Mouse (Mus musculus) embryonic stem cell, embryonic (primary cell): Measurements from ENCODE around the gene Slc13a4.

Experiments
- CTCF ChIA-PET, 4 experiments: fragments of 300-600 bp in 2 of 4; fragments of 350-600 bp in 2 of 4; sonication (Branson Sonifier 250); formaldehyde crosslinking; loops; one replicate each; lab custom pipeline; 2022; ENCODE audit warnings: inconsistent platforms in 2 of 4; lab: Charles Lee
- POLR2A ChIA-PET, 4 experiments: fragments of 300-600 bp in 2 of 4; fragments of 350-600 bp in 2 of 4; sonication (Branson Sonifier 250); formaldehyde crosslinking; loops; one replicate each; lab custom pipeline; 2022; ENCODE audit warnings: antibody characterized with exemption in 4 of 4, inconsistent platforms in 1 of 4; lab: Charles Lee

Gene Slc13a4

DNA sequence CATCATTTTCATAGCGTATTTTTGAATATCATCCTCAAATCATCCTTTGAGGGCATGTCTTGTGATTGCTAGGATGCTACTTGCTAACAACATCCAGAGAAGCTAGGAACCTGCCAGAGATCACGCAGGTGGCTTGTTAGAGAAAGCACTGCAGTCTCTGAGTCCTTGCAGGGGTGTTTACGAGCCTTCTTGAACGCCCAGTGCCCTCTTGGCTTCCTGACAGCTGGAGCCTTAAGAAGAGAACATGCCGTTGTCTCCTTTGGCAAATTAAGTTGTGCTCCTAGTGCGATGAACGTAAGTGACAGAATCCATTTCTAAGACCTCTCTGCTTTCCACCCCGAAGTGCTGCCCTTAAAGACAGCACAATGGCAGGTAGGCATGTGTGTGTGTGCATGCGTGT, 16.4 kb upstream of the Slc13a4 start:
- ChIA-PET CTCF (no interaction called here), POLR2A (interaction anchor here in 1 of 4 experiments (0.6 kb wide), 1 partner anchor 91 kb away, joined by 4 read pairs; no protein-coding TSS in a partner anchor)

DNA sequence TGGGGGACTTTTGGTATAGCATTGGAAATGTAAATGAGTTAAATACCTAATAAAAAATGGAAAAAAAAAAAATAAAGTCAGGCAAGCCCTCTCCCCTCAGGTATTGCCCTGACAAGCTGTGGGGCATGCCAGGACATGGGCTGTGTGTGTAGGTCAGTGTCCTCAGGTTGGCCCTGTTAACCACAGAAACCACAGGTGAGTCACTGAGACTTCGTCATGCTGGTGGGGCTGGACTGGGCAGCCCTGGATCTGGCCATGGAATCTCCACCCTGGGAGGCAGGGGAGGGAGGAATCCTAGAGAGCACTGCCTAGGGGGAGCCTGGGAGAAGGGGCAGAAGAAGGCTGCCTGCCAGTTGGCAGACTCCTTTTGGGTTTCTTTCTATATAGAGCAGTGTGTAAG, 15.1 kb upstream of the Slc13a4 start:
- CTCF ChIA-PET = no interaction called here
- POLR2A ChIA-PET = no interaction called here

DNA sequence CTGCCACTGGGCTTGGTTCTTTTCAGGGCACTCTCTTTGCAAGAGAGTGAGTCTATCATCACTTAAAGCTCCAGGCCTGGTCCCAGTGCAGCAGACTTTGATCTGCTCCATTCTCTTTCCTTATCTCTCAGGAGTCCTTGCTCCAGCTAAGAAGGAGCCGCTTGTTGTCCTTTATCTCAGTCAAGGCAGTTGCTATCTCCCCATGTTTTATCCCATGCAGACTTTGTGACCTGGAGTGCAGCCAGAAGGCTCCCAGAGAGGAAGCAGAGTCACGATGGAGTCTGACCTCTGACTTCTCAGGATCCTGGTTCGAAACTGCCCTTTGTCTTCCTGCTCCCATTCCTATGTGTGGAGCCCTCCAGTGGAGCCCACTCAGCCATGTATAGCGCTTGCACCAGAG, 13.2 kb upstream of the Slc13a4 start:
- POLR2A ChIA-PET = no interaction called here
- CTCF ChIA-PET = no interaction called here

DNA sequence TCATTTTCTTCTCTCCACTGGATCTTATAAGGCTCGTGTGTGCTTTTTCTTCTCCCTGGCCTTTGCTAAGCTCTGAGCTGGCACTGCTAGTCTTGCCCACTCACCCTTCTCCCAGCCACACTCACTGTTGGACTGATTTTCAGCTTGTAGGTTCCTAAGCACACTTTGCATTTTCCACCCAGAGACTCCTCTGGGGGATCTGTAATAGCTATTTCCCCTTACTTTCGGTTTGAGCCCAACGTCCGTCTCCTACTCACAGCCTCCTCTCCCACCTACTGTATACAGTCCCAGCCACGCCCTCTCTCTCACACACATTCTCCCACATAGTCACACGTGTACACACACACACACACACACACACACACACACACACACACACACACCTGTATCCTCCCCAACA, 11.9 kb upstream of the Slc13a4 start:
- ChIA-PET POLR2A (no interaction called here), CTCF (interaction anchor here in 2 of 4 experiments (1.2 to 1.4 kb wide), 2 partner anchors 14 to 60 kb away, joined by 3 to 5 read pairs; no protein-coding TSS in a partner anchor)

DNA sequence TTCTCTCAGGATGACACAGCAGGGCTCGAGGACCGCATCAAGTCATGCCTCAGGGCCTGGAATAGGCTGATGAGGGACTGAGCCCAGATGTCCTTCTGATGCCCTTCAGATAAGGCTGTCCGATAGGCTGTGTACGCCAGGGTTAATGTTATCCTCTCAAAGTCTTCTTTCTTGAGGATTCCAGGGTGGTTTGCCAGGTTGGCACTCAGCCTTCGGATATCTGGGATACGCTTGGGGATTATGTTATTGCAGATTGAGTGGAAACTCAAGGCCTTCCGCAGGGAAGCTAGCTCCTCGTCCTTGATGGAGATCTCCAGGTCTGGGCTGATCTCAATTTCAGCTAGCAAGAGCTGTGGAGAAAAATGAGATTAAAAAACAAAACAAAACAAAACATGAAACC, 5.6 kb upstream of the Slc13a4 start:
- POLR2A ChIA-PET = interaction anchor here in 1 of 4 experiments (0.7 kb wide), 1 partner anchor 55 kb away, joined by 7 read pairs; no protein-coding TSS in a partner anchor
- CTCF ChIA-PET = no interaction called here

DNA sequence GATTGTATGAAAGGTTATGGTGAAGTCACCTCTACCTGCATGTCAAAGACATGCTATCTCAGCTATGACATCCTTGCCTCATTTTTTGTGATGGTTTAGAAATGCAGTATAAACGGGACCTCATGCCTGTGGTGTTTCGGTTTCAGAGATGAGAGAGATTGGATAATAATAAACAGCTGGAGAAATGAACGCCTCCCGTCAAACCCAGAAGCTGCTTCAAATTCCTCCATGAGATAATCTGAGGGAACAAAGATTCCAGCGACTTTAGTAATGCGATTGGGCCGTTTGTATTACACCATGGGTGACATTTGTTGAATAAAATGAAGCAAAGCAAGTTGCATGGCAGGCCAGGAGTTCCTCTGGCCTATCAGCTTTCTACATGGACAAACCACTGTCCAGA, 1.5 kb upstream of the Slc13a4 start:
- CTCF ChIA-PET = no interaction called here
- POLR2A ChIA-PET = interaction anchor here in 1 of 4 experiments (0.7 kb wide), 2 partner anchors 18 to 144 kb away, joined by 3 to 5 read pairs; no protein-coding TSS in a partner anchor

DNA sequence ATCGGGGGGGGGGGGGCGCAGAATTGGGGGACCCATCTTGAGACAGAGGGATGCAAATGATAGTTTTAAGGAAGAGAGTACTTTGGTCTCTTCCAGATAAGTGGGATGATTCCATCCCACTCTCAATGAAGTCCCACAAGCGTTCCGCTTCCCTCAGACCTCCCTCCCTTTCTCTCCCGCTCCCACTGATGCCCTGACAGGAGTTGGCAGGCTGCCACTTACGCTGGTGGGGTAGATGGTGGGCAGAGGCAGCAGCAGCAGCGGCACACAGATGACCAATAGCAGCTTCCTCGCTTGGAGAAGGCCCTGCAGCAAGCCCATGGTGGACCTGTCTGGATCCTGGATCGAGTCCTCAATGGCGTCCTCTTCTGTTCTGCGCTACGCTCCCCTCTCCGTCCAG, 795 bp downstream of the Slc13a4 start:
- ChIA-PET POLR2A (interaction anchor here in 1 of 4 experiments (0.6 to 1.7 kb wide), 3 partner anchors 21 to 671 kb away, joined by 3 to 4 read pairs (median 4); no protein-coding TSS in a partner anchor), CTCF (interaction anchor here in 1 of 4 experiments (0.9 kb wide), 1 partner anchor 73 kb away, joined by 3 read pairs; no protein-coding TSS in a partner anchor)

DNA sequence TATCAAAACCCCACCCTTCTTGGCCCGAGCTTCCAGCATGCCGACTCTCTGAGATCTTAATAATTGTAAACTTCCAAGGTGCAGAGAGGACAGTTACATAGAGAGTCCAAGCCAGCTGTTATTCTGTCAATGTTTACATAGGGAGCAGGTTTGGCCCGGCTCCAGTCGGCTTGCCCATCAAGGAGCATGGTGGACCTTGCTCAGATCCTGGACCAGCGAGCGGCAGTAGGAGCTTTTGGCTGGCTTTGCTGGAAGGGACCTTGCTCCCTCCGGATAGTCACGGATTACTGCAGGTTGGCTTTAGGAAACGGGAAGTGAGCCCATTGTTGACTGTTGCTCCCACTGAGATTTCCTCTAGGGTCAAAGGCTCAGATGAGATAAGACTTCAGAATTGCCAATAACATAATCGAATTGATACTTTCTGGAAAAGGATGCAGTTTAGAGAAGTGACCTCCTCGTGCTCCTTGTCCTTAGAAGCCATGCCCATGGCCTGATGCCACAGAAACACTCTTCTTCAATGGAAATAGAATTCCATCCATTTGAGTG, 4.5 kb downstream of the Slc13a4 start:
- POLR2A ChIA-PET = no interaction called here
- CTCF ChIA-PET = no interaction called here

DNA sequence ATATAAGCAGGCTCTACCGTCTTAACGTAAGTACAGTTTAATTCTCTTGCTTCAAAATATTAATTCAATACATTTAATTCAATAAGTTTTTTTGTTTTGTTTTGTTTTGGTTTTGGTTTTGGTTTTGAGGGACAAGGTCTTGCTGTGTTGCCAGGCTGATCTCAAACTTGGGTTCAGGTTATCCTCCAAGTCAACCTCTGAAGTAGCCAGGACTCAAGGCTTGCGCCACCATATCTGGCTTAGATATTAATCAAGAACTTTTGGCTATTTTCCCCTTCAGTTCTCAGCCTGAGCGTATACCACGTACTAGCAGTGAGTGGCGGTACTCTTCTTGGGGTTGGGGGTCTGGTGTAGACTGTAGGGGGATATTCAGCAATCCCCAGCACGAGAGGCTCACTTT, 5.3 kb downstream of the Slc13a4 start:
- CTCF ChIA-PET = no interaction called here
- POLR2A ChIA-PET = no interaction called here

DNA sequence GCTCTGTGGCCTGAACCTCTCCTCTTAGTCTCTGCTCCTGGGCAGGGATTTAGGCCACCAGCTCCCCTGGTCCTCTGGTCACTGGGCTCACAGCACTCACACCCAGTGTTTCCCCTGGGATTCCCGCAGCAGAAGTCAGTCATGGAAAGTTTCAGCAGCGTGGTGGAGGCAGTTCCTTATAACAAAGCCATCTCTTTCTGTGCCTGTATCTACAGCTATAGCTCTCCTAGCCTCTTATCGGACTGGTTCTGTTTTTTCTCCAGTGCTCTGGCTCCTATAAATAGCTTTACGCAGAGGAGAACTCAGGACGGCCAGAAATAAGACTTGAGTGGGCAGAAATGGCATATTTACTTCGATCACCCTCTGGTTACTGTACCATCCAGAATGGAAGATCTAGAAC, 9.6 kb downstream of the Slc13a4 start:
- CTCF ChIA-PET = interaction anchor here in 1 of 4 experiments (0.6 kb wide), 1 partner anchor 270 kb away, joined by 4 read pairs; no protein-coding TSS in a partner anchor
- POLR2A ChIA-PET = interaction anchor here in 3 of 4 experiments (0.5 to 1.9 kb wide), 4 partner anchors 10 to 56 kb away, joined by 3 to 5 read pairs (median 4); no protein-coding TSS in a partner anchor

DNA sequence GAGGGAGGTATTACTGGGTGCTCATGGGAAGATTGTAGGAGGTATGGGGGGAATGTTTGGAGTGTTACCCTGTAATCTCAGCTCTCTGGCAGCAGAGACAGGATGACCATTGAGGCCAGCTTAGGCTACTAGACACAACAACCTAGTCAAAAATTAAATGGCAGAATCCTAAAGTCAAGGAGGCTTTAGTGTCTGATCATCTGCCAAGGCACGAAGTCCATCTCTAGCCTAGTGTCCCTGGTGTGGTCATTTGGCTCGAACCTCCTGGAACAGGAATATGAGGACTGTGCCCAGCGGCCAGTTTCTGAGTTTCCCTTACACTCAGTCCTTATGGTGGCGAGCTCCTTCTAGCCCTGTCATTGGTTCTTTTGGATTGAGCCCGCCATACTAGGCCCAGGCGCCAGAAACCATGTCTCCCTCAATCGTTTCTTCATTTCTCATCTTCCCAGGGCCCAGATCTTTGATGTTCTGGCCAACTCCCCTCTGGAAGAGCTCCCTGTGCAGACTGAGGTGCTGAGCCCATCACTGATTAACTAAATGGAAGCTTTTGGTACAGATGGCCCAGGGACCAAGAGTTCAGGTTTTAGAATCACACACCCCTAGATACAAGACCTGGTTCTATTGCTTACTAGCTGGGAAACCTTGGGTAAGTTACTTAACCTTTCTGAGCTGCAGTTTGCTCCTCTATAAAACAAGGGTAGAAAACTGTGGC, 10.3 kb downstream of the Slc13a4 start:
- ChIA-PET POLR2A (interaction anchor here in 3 of 4 experiments (0.5 to 1.9 kb wide), 4 partner anchors 9 to 56 kb away, joined by 3 to 5 read pairs (median 4); no protein-coding TSS in a partner anchor), CTCF (interaction anchor here in 1 of 4 experiments (0.6 kb wide), 1 partner anchor 271 kb away, joined by 4 read pairs; no protein-coding TSS in a partner anchor)

DNA sequence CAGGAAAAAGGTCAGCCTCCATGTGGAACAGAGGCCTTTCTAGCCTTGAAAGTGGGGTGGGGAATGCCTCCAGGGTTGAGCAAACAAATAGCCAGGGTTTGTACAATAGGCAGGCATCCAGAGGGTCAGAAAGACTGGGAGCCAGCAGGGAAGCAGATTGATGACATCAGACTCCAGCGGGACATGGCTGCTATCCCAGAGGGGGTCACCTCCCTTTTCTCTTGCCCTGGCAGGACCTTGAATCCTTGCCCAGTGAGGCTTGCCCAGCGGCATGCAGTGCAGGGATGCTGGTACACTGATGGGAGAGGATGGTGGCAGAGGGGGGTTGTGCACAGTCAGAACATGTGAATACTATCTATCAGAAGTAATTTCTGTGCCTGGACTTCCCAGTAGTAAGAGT, 10.9 kb downstream of the Slc13a4 start:
- CTCF ChIA-PET = no interaction called here
- POLR2A ChIA-PET = interaction anchor here in 1 of 4 experiments (1.4 kb wide), 1 partner anchor 57 kb away, joined by 3 read pairs; no protein-coding TSS in a partner anchor

DNA sequence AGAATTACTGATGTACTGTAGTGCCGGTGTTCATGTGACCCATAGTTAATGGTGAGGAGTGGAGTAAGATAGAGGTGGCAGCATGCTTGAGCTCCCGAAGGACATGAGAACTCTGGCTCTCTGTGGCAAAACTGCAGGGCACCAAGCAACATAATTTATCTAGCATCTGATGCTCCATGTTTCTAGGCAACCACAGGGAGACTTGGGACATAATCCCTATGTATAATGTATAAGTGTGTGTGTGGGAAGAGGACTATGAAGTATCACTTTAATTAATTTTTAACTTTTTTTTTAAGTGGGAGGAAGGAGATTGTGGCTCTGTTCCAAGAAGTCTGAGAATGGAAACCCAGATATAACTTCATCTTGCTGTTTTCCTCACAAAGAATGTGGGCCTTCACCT, 13.0 kb downstream of the Slc13a4 start:
- CTCF ChIA-PET = no interaction called here
- POLR2A ChIA-PET = interaction anchor here in 1 of 4 experiments (1.3 kb wide), 1 partner anchor 161 kb away, joined by 3 read pairs; the partner anchor contains the start of gene Cnot4

DNA sequence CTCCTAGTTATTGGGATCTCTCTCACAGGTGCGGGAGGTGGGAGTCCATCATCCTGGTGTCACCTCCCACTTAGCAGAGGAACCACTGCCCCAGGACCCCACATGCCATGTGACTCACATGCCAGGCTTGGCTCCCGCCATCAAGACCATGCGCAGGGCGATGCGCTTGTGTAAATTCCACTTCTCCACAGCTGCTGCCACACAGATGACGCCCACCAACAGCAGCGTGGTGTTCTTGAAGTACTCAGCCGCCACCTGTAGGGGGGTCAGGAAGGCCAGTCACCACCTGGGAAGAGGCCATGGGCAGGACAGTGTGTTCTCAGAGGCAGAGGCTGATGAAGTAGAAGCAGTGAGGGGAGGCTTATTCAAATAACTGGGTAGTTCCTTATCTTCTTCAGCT, 18.3 kb downstream of the Slc13a4 start:
- ChIA-PET POLR2A (interaction anchor here in 2 of 4 experiments (1.1 to 1.5 kb wide), 2 partner anchors 10 kb away, joined by 3 to 4 read pairs; no protein-coding TSS in a partner anchor), CTCF (interaction anchor here in 2 of 4 experiments (0.8 to 1.3 kb wide), 2 partner anchors 44 to 45 kb away, joined by 3 read pairs; no protein-coding TSS in a partner anchor)

DNA sequence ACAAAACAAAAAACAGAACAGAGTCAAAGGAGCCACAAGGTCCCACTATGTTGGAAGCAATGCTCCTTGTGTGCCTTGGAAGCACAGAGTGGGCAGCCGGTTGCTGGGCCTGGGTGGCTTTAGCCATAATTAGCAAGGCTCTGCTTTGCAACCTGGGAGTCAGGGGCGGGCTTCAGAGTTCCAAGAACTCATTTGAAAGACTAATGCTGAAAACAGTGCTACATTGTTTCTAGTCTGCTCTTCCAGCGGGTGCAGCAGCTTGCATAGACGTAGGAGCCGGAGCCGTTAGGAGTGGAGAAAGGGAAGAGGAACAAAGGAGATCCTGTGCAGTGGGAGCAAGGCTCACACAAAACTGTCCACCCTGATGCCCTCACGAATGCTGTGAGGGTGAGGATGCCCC, 19.0 kb downstream of the Slc13a4 start:
- ChIA-PET CTCF (interaction anchor here in 1 of 4 experiments (1.3 kb wide), 1 partner anchor 45 kb away, joined by 3 read pairs; no protein-coding TSS in a partner anchor), POLR2A (interaction anchor here in 3 of 4 experiments (0.6 to 1.9 kb wide), 7 partner anchors 9 to 94 kb away, joined by 3 to 6 read pairs (median 4); partner anchors contain the start of gene Fam180a (in 1 of the 3))

DNA sequence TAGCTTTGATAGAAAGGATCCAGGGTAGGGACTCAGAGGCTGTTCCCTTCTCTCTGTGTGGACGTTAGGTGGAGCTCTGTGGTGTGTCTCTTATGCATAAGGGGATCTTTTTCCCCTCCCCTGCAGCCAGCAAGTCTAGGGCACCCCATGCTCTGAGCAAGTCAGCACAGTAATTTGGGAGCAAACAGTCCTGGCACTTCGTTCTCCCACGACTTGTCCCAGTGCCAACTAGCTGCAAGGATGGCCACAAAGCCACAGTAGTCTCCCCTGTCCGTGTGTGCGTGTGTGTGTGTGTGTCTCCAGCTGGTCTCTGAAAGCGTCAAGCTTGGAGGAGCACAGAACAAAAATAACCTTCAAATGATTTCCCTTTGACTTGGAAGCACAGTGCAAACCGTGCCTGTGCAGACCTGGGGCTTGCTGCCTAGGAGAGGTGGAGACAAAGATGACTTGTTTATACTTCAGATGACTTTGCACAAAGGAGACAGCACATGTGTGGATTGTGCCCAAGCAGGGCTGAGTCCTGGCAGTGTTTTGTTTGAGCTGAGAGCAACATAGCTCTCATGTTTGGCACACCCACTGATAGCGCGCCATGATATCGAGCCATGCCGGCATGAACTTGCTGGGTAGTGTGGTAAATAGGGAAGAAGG, 19.7 kb downstream of the Slc13a4 start:
- POLR2A ChIA-PET = interaction anchor here in 3 of 4 experiments (0.5 to 1.9 kb wide), 13 partner anchors 8 to 340 kb away, joined by 3 to 6 read pairs (median 3); partner anchors contain the start of gene Fam180a (in 1 of the 3)
- CTCF ChIA-PET = interaction anchor here (0.6 to 1.5 kb wide), 7 partner anchors 13 to 92 kb away, joined by 3 to 12 read pairs (median 3); no protein-coding TSS in a partner anchor

DNA sequence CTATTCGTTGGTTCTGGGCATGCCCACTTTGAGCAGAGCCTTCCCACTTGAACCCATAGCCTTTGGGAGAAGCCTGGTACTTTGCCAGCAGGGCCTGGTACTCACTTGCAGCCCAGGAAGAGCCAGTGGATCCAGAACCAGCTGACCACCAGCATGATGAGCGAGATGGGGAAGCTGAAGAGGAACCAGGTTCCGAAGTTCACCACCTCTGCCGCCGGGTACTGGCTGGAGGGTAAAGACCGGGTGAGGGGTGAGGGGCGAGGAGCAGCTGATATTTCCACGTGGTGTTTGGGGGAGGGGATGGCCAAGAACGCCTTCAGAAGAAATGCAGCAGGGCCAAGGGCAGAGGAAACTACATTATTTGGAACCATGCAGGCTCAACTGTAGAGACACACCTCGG, 28.6 kb downstream of the Slc13a4 start:
- ChIA-PET CTCF (no interaction called here), POLR2A (interaction anchor here in 2 of 4 experiments (1.0 to 1.6 kb wide), 4 partner anchors 9 to 74 kb away, joined by 3 to 5 read pairs (median 4); no protein-coding TSS in a partner anchor)

DNA sequence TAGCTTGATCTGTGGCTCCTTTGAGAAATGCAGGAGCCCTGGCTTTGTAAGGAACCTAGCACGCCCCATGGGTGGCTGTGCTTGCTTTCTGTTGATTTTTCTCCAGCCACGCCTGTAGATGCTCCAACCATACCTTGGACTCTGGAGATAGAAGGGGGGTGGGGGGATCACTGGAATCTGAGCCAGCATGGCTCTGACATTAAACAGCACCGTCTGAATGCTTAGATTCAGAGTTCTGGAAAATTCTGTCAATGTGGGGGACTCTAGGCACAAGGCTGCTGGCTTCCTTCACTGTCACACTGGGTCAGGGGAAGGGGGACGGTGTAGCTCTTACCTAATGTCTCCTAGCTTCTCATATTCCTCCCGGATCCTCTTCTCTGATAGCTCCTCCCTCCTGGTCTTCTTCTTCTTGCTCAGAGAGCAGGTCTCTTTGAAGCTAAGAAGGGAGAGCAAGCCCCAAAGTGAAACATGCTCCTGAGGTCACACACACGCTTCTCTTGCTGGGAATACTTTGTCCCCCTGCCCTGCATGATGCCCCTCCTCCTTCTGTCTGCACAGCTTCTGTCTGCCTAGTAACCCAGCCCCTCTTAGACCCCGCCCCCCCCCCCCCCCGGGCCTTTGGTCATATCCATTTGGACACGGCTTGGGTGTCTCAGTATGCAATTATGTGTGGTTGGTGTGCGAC, 29.9 kb downstream of the Slc13a4 start:
- CTCF ChIA-PET = interaction anchor here in 1 of 4 experiments (0.6 kb wide), 1 partner anchor 19 kb away, joined by 4 read pairs; no protein-coding TSS in a partner anchor
- POLR2A ChIA-PET = interaction anchor here in 2 of 4 experiments (0.6 to 1.6 kb wide), 3 partner anchors 9 to 101 kb away, joined by 3 to 10 read pairs (median 7); partner anchors contain the start of gene Nup205 (in 1 of the 2)
